Mouse (Mus musculus): ENCODE results near the gene Zfp740. TPM values are rescaled to one million over a fixed set of nuclear protein-coding genes. Genes with fewer than 3 reads are reported as not detected.

Zfp740 gene
- polyA plus RNA-seq, 1 experiment from 2014 or later: 67.0 TPM

GRCm38 (mm10) chr15:102203835-102204381 lies 859 bp downstream of the Zfp740 start:
- Histone ChIP-seq H3K27ac (ENCODE audit: low read length) (peak overlapping the region; percentile 100), H3K9ac (ENCODE audit: low read length) (peak overlapping the region; percentile 98), H3K36me3 (ENCODE audit: control insufficient read depth, insufficient read depth, low read length) (peaks cover 17% of the 10 kb centered on the region), H3K4me2 (ENCODE audit: low read depth, low read length) (peak overlapping the region; percentile 76), H3K9me3 (ENCODE audit: control insufficient read depth, low read length) (no peaks in the 10 kb centered on the region), H3K4me3 (ENCODE audit: low read length) (peak overlapping the region; percentile 85), H3K4me1 (replicated peaks; ENCODE audit: control insufficient read depth, insufficient read depth, low read length) (peaks cover 30% of the 10 kb centered on the region), H3K27me3 (ENCODE audit: control insufficient read depth, insufficient read depth, low read depth, low read length) (no peaks in the 10 kb centered on the region)
- 0% methylated on average over 24 of the region's 72 CpGs for WGBS
- peak; percentile 53 for ATAC-seq (ENCODE audit: low read depth)

GRCm38 (mm10) chr15:102204674-102205505 lies 1.8 kb downstream of the Zfp740 start, which contains the start of gene Csad:
TSS of gene Csad (minus strand) at chr15:102204724.
- Histone ChIP-seq H3K36me3 (ENCODE audit: control insufficient read depth, insufficient read depth, low read length) (peaks cover 22% of the 10 kb centered on the region), H3K9me3 (ENCODE audit: control insufficient read depth, low read length) (no peaks in the 10 kb centered on the region), H3K27me3 (ENCODE audit: control insufficient read depth, insufficient read depth, low read depth, low read length) (no peaks in the 10 kb centered on the region), H3K4me2 (ENCODE audit: low read depth, low read length) (peak within 1 kb of the TSS; percentile 76), H3K27ac (ENCODE audit: low read length) (peak within 1 kb of the TSS; percentile 100), H3K9ac (ENCODE audit: low read length) (peak within 1 kb of the TSS; percentile 98), H3K4me1 (replicated peaks; ENCODE audit: control insufficient read depth, insufficient read depth, low read length) (peaks cover 30% of the 10 kb centered on the region), H3K4me3 (ENCODE audit: low read length) (peak within 1 kb of the TSS; percentile 85)
- ATAC-seq (ENCODE audit: low read depth): no peak
- WGBS: 36% methylated on average over 19 of the region's 19 CpGs

GRCm38 (mm10) chr15:102205779-102206178 lies 2.7 kb downstream of the Zfp740 start:
- Histone ChIP-seq H3K4me2 (ENCODE audit: low read depth, low read length) (peak overlapping the region; percentile 76), H3K9ac (ENCODE audit: low read length) (peak overlapping the region; percentile 98), H3K27ac (ENCODE audit: low read length) (peak overlapping the region; percentile 44; the same call in 1 of the 2 replicates), H3K9me3 (ENCODE audit: control insufficient read depth, low read length) (no peaks in the 10 kb centered on the region), H3K4me3 (ENCODE audit: low read length) (peak overlapping the region; percentile 85), H3K36me3 (ENCODE audit: control insufficient read depth, insufficient read depth, low read length) (peaks cover 26% of the 10 kb centered on the region), H3K4me1 (replicated peaks; ENCODE audit: control insufficient read depth, insufficient read depth, low read length) (peaks cover 30% of the 10 kb centered on the region), H3K27me3 (ENCODE audit: control insufficient read depth, insufficient read depth, low read depth, low read length) (no peaks in the 10 kb centered on the region)
- no peak for ATAC-seq (ENCODE audit: low read depth)
- WGBS: 26% methylated on average over 8 of the region's 8 CpGs

GRCm38 (mm10) chr15:102207351-102207750 lies 4.3 kb downstream of the Zfp740 start:
- no peak overlapping the region for H3K4me3 ChIP-seq (ENCODE audit: low read length)
- peaks cover 31% of the 10 kb centered on the region for H3K36me3 ChIP-seq (ENCODE audit: control insufficient read depth, insufficient read depth, low read length)
- H3K27me3 ChIP-seq (ENCODE audit: control insufficient read depth, insufficient read depth, low read depth, low read length): no peaks in the 10 kb centered on the region
- H3K27ac ChIP-seq (ENCODE audit: low read length): no peak overlapping the region
- no peak overlapping the region for H3K4me2 ChIP-seq (ENCODE audit: low read depth, low read length)
- ATAC-seq (ENCODE audit: low read depth): no peak
- H3K4me1 ChIP-seq (replicated peaks; ENCODE audit: control insufficient read depth, insufficient read depth, low read length): peaks cover 28% of the 10 kb centered on the region
- 76% methylated on average over 3 of the region's 3 CpGs for WGBS
- no peaks in the 10 kb centered on the region for H3K9me3 ChIP-seq (ENCODE audit: control insufficient read depth, low read length)
- peak overlapping the region; percentile 28; the same call in 1 of the 2 replicates for H3K9ac ChIP-seq (ENCODE audit: low read length)

- H3K4me2 ChIP-seq (ENCODE audit: low read depth, low read length): no peak overlapping the region
- H3K9me3 ChIP-seq (ENCODE audit: control insufficient read depth, low read length): no peaks in the 10 kb centered on the region
- no peak overlapping the region for H3K4me3 ChIP-seq (ENCODE audit: low read length)
- H3K9ac ChIP-seq (ENCODE audit: low read length): no peak overlapping the region
- H3K27ac ChIP-seq (ENCODE audit: low read length): no peak overlapping the region; the same call in 1 of the 2 replicates
- peaks cover 39% of the 10 kb centered on the region for H3K36me3 ChIP-seq (ENCODE audit: control insufficient read depth, insufficient read depth, low read length)
- no peaks in the 10 kb centered on the region for H3K27me3 ChIP-seq (ENCODE audit: control insufficient read depth, insufficient read depth, low read depth, low read length)
- no peak for ATAC-seq (ENCODE audit: low read depth)
- 64% methylated on average over 9 of the region's 9 CpGs for WGBS
- peaks cover 26% of the 10 kb centered on the region for H3K4me1 ChIP-seq (replicated peaks; ENCODE audit: control insufficient read depth, insufficient read depth, low read length)
Observed at GRCm38 (mm10) chr15:102208092-102208561, 5.1 kb downstream of the Zfp740 start.

- H3K9ac ChIP-seq (ENCODE audit: low read length): no peak overlapping the region
- H3K27me3 ChIP-seq (ENCODE audit: control insufficient read depth, insufficient read depth, low read depth, low read length): no peaks in the 10 kb centered on the region
- peaks cover 42% of the 10 kb centered on the region for H3K36me3 ChIP-seq (ENCODE audit: control insufficient read depth, insufficient read depth, low read length)
- no peak overlapping the region for H3K27ac ChIP-seq (ENCODE audit: low read length)
- H3K4me1 ChIP-seq (replicated peaks; ENCODE audit: control insufficient read depth, insufficient read depth, low read length): peaks cover 26% of the 10 kb centered on the region
- WGBS: 89% methylated on average over 8 of the region's 8 CpGs
- ATAC-seq (ENCODE audit: low read depth): no peak
- H3K4me2 ChIP-seq (ENCODE audit: low read depth, low read length): no peak overlapping the region
- H3K4me3 ChIP-seq (ENCODE audit: low read length): no peak overlapping the region
- no peaks in the 10 kb centered on the region for H3K9me3 ChIP-seq (ENCODE audit: control insufficient read depth, low read length)
Observed at GRCm38 (mm10) chr15:102209114-102209513, 6.1 kb downstream of the Zfp740 start.

GRCm38 (mm10) chr15:102210816-102211215 lies 7.8 kb downstream of the Zfp740 start:
- WGBS: 86% methylated on average over 4 of the region's 4 CpGs
- peaks cover 11% of the 10 kb centered on the region for H3K4me1 ChIP-seq (replicated peaks; ENCODE audit: control insufficient read depth, insufficient read depth, low read length)
- peaks cover 50% of the 10 kb centered on the region for H3K36me3 ChIP-seq (ENCODE audit: control insufficient read depth, insufficient read depth, low read length)
- H3K9ac ChIP-seq (ENCODE audit: low read length): no peak overlapping the region
- no peak overlapping the region for H3K27ac ChIP-seq (ENCODE audit: low read length)
- H3K27me3 ChIP-seq (ENCODE audit: control insufficient read depth, insufficient read depth, low read depth, low read length): no peaks in the 10 kb centered on the region
- no peak for ATAC-seq (ENCODE audit: low read depth)
- H3K9me3 ChIP-seq (ENCODE audit: control insufficient read depth, low read length): no peaks in the 10 kb centered on the region
- no peak overlapping the region for H3K4me2 ChIP-seq (ENCODE audit: low read depth, low read length)
- H3K4me3 ChIP-seq (ENCODE audit: low read length): no peak overlapping the region

GRCm38 (mm10) chr15:102211895-102212294 lies 8.8 kb downstream of the Zfp740 start:
- H3K9me3 ChIP-seq (ENCODE audit: control insufficient read depth, low read length): no peaks in the 10 kb centered on the region
- H3K4me1 ChIP-seq (replicated peaks; ENCODE audit: control insufficient read depth, insufficient read depth, low read length): peaks cover 6% of the 10 kb centered on the region; the same call in 1 of the 2 replicates
- no peak overlapping the region for H3K4me3 ChIP-seq (ENCODE audit: low read length)
- no peak for ATAC-seq (ENCODE audit: low read depth)
- no peak overlapping the region for H3K4me2 ChIP-seq (ENCODE audit: low read depth, low read length)
- WGBS: 75% methylated on average over 6 of the region's 6 CpGs
- no peak overlapping the region for H3K9ac ChIP-seq (ENCODE audit: low read length)
- no peak overlapping the region for H3K27ac ChIP-seq (ENCODE audit: low read length)
- no peaks in the 10 kb centered on the region for H3K27me3 ChIP-seq (ENCODE audit: control insufficient read depth, insufficient read depth, low read depth, low read length)
- peaks cover 48% of the 10 kb centered on the region for H3K36me3 ChIP-seq (ENCODE audit: control insufficient read depth, insufficient read depth, low read length)

GRCm38 (mm10) chr15:102214132-102214531 lies 11.1 kb downstream of the Zfp740 start:
- Histone ChIP-seq H3K4me2 (ENCODE audit: low read depth, low read length) (no peak overlapping the region), H3K27me3 (ENCODE audit: control insufficient read depth, insufficient read depth, low read depth, low read length) (no peaks in the 10 kb centered on the region), H3K9me3 (ENCODE audit: control insufficient read depth, low read length) (no peaks in the 10 kb centered on the region), H3K4me1 (replicated peaks; ENCODE audit: control insufficient read depth, insufficient read depth, low read length) (peaks cover 3% of the 10 kb centered on the region), H3K36me3 (ENCODE audit: control insufficient read depth, insufficient read depth, low read length) (peaks cover 32% of the 10 kb centered on the region), H3K9ac (ENCODE audit: low read length) (no peak overlapping the region), H3K4me3 (ENCODE audit: low read length) (no peak overlapping the region), H3K27ac (ENCODE audit: low read length) (no peak overlapping the region)
- 59% methylated on average over 2 of the region's 2 CpGs for WGBS
- no peak for ATAC-seq (ENCODE audit: low read depth)

Measured in lung, embryonic 16.5 days (tissue).